9 mouse cellular contexts compared by ENCODE assay signal in genomic region chr2:156515565-156516185, GRCm38 (mm10). TPM values are rescaled to one million over a fixed set of nuclear protein-coding genes. Genes with fewer than 3 reads are reported as not detected.
DNase-seq lines count a peak whose midpoint lies in the region; ATAC-seq lines count a peak whose summit lies in the region.
"Had no signal": no experiment of that assay in that cellular context is flagged by ENCODE, and none has a peak within 500 bp of the region (broad histone marks: within the 10 kb centered on the region; RNA-seq: fewer than 3 reads in every experiment).

No protein-coding gene starts in this region.

- no peaks in the 10 kb centered on the region for H3K27me3 ChIP-seq in forebrain, embryonic 16.5 days (replicated peaks; ENCODE audit: control insufficient read depth, insufficient read depth, low read length)
- no peaks in the 10 kb centered on the region for H3K27me3 ChIP-seq in hindbrain, embryonic 14.5 days (ENCODE audit: control insufficient read depth, insufficient read depth, low read length)
- H3K27me3 ChIP-seq: liver, embryonic 13.5 days had no signal

- peak; percentile 61 for ATAC-seq in forebrain, embryonic 16.5 days
- peak; percentile 52; the same call in 1 of the 2 replicates for ATAC-seq in hindbrain, embryonic 14.5 days (ENCODE audit: low FRiP score)
- peak; percentile 73 for ATAC-seq in megakaryocyte, adult 5-6 weeks (ENCODE audit: poor library complexity, severe bottlenecking)

- no peak overlapping the region for H3K9ac ChIP-seq in forebrain, embryonic 16.5 days (replicated peaks; ENCODE audit: low read depth, low read length)
- H3K9ac ChIP-seq in hindbrain, embryonic 14.5 days = no peak overlapping the region
- H3K9ac ChIP-seq: liver, embryonic 13.5 days had no signal

- H3K4me3 ChIP-seq in forebrain, embryonic 16.5 days (replicated peaks; ENCODE audit: low read length) = no peak overlapping the region
- no peak overlapping the region for H3K4me3 ChIP-seq in hindbrain, embryonic 14.5 days (replicated peaks; ENCODE audit: low read length)
- H3K4me3 ChIP-seq: liver, embryonic 13.5 days had no signal

- 26% methylated on average over 7 of the region's 7 CpGs for WGBS in forebrain, embryonic 16.5 days
- 27% methylated on average over 7 of the region's 7 CpGs for WGBS in hindbrain, embryonic 14.5 days

- no peak overlapping the region for H3K27ac ChIP-seq in forebrain, embryonic 16.5 days (ENCODE audit: low read length)
- H3K27ac ChIP-seq in hindbrain, embryonic 14.5 days = no peak overlapping the region
- H3K27ac ChIP-seq: liver, embryonic 13.5 days had no signal

- peak; percentile 68 for DNase-seq in Muller cell, postnatal 12 days (ENCODE audit: inconsistent ontology term)
- DNase-seq in cerebellum, adult 11-12 months = peak; percentile 70
- DNase-seq in hindbrain, embryonic 14.5 days (ENCODE audit: low spot score) = peak; percentile 86
- DNase-seq in layer of hippocampus, postnatal 25 days (ENCODE audit: extremely low spot score in 1 of 2, low spot score in 1 of 2) = peak; percentile 78 to 93
- peak; percentile 72 for DNase-seq in right cerebral cortex, adult 18-20 months
- peak; percentile 78 for DNase-seq in urinary bladder, postnatal 14 days (ENCODE audit: low spot score)
- DNase-seq: liver, embryonic 13.5 days had no signal

- no peak overlapping the region for H3K4me2 ChIP-seq in forebrain, embryonic 16.5 days (ENCODE audit: low read length)
- H3K4me2 ChIP-seq in hindbrain, embryonic 14.5 days (replicated peaks) = no peak overlapping the region
- H3K4me2 ChIP-seq: liver, embryonic 13.5 days had no signal

- H3K36me3 ChIP-seq in forebrain, embryonic 16.5 days (ENCODE audit: control insufficient read depth, insufficient read depth) = peaks cover 5% of the 10 kb centered on the region; the same call in 1 of the 2 replicates
- H3K36me3 ChIP-seq in hindbrain, embryonic 14.5 days (replicated peaks; ENCODE audit: control insufficient read depth, insufficient read depth) = peaks cover 70% of the 10 kb centered on the region
- H3K36me3 ChIP-seq: liver, embryonic 13.5 days had no signal

- H3K9me3 ChIP-seq in forebrain, embryonic 16.5 days (ENCODE audit: control insufficient read depth, low read length) = no peaks in the 10 kb centered on the region
- H3K9me3 ChIP-seq in hindbrain, embryonic 14.5 days (ENCODE audit: control insufficient read depth, low read length) = no peaks in the 10 kb centered on the region
- H3K9me3 ChIP-seq: liver, embryonic 13.5 days had no signal

- no peaks in the 10 kb centered on the region for H3K4me1 ChIP-seq in forebrain, embryonic 16.5 days (replicated peaks; ENCODE audit: control insufficient read depth, insufficient read depth, low read length)
- no peaks in the 10 kb centered on the region for H3K4me1 ChIP-seq in hindbrain, embryonic 14.5 days (replicated peaks; ENCODE audit: control insufficient read depth, insufficient read depth, low read length)

RNA-seq across cellular contexts. Expression of gene Aar2, which starts 31.7 kb away (rescaled TPM):
- polyA plus RNA-seq in forebrain, embryonic 16.5 days (2015; fragmentation: Nextera tagmentation; extraction: Ambion mirVana) = 44.4 and 45.9 TPM in 2 replicates
- 53.5 and 55.0 TPM in 2 replicates for polyA plus RNA-seq in hindbrain, embryonic 14.5 days (2014; fragmentation: Nextera tagmentation; extraction: Ambion mirVana)
- 10 to 100 TPM; 29.8 to 37.8 TPM for total RNA-seq in layer of hippocampus, postnatal 25 days (2021)
- total RNA-seq in megakaryocyte, adult 5-6 weeks (2015) = 7.5 and 10.2 TPM in 2 replicates
- 5.8 and 6.4 TPM in 2 replicates for total RNA-seq in megakaryocyte, adult 5-6 weeks (2017)
